Mouse (Mus musculus) testis, adult 2 months (tissue): ENCODE measurements around the gene Zfp36l1. TPM values are rescaled to one million over a fixed set of nuclear protein-coding genes. Genes with fewer than 3 reads are reported as not detected.

Experiments used
- H3K27ac ChIP-seq: fragments of 200-500 bp; 2 replicates; pipeline ENCODE4 v1.5.1; 2012; ENCODE audit warnings: low read depth, low read length; ENCODE audit not compliant: control insufficient read depth, insufficient read depth
- H3K27me3 ChIP-seq: fragments of 200-500 bp; 2 replicates; pipeline ENCODE4 v1.6.1; 2012; ENCODE audit warnings: mild to moderate bottlenecking, low read length, moderate library complexity; ENCODE audit not compliant: control insufficient read depth, insufficient read depth
- H3K36me3 ChIP-seq: fragments of 200-500 bp; 2 replicates; pipeline ENCODE4 v1.6.1; 2012; ENCODE audit warnings: mild to moderate bottlenecking, low read length; ENCODE audit not compliant: control insufficient read depth, insufficient read depth
- H3K4me1 ChIP-seq: fragments of 200-500 bp; 2 replicates; pipeline ENCODE4 v1.6.1; 2012; ENCODE audit warnings: low read length; ENCODE audit not compliant: control insufficient read depth, insufficient read depth
- H3K4me3 ChIP-seq: fragments of 200-500 bp; 2 replicates; pipeline ENCODE4 v1.5.1; 2012; ENCODE audit warnings: low read depth, mild to moderate bottlenecking, low read length, moderate library complexity, mixed read lengths; ENCODE audit not compliant: control insufficient read depth
- CTCF ChIP-seq: fragments of 200-500 bp; IDR thresholded peaks from 2 replicates; pipeline ENCODE4 v1.5.1; 2012; ENCODE audit warnings: low read depth, mild to moderate bottlenecking, inconsistent platforms, low read length, moderate library complexity; ENCODE audit not compliant: control insufficient read depth, insufficient read depth, insufficient replicate concordance
- POLR2A ChIP-seq: fragments of 200-500 bp; IDR thresholded peaks from 2 replicates; pipeline ENCODE4 v1.6.1; 2012; ENCODE audit warnings: low read depth, mild to moderate bottlenecking, inconsistent platforms, low read length, moderate library complexity; ENCODE audit not compliant: control insufficient read depth
- polyA plus RNA-seq: library from polyadenylated mRNA; depleted of rRNA; stranded (reverse); fragments of >200 nt; gene quantifications from 2 replicates; pipeline ENCODE4 v1.2.3, GENCODE M21; 2012

Gene Zfp36l1
- polyA plus RNA-seq, 1 experiment, result 28.4 TPM

GRCm38 (mm10) chr12:80084446-80085112 is 28.2 kb downstream of the Zfp36l1 start:
- no peak overlapping the region for H3K27ac ChIP-seq
- H3K27me3 ChIP-seq, result no peaks in the 10 kb centered on the region
- TF ChIP-seq POLR2A, result no peak
- no peak for TF ChIP-seq CTCF
- H3K4me3 ChIP-seq, result no peak overlapping the region
- no peaks in the 10 kb centered on the region; the same call in 1 of the 2 replicates for H3K4me1 ChIP-seq
- no peaks in the 10 kb centered on the region for H3K36me3 ChIP-seq

GRCm38 (mm10) chr12:80083937-80084336 is 28.9 kb downstream of the Zfp36l1 start:
- Histone ChIP-seq H3K27me3 (no peaks in the 10 kb centered on the region), H3K4me3 (no peak overlapping the region)
- TF ChIP-seq CTCF (no peak), POLR2A (no peak)

GRCm38 (mm10) chr12:80083133-80083821 is 29.5 kb downstream of the Zfp36l1 start:
- no peak overlapping the region for H3K27ac ChIP-seq
- H3K4me3 ChIP-seq, result no peak overlapping the region
- no peaks in the 10 kb centered on the region for H3K27me3 ChIP-seq
- no peaks in the 10 kb centered on the region; the same call in 1 of the 2 replicates for H3K4me1 ChIP-seq
- no peak for TF ChIP-seq POLR2A
- TF ChIP-seq CTCF, result no peak
- H3K36me3 ChIP-seq, result no peaks in the 10 kb centered on the region

More at GRCm38 (mm10) chr12:80083937-80084336, 28.9 kb downstream of the Zfp36l1 start:
- H3K36me3 ChIP-seq, result no peaks in the 10 kb centered on the region
- H3K4me1 ChIP-seq, result no peaks in the 10 kb centered on the region; the same call in 1 of the 2 replicates
- H3K27ac ChIP-seq, result no peak overlapping the region

- no peaks in the 10 kb centered on the region for H3K36me3 ChIP-seq
- no peaks in the 10 kb centered on the region for H3K27me3 ChIP-seq
- TF ChIP-seq CTCF (no peak), POLR2A (no peak)
- no peak overlapping the region for H3K4me3 ChIP-seq
- H3K27ac ChIP-seq, result no peak overlapping the region
- no peaks in the 10 kb centered on the region; the same call in 1 of the 2 replicates for H3K4me1 ChIP-seq
Measured at GRCm38 (mm10) chr12:80082730-80083129, 30.1 kb downstream of the Zfp36l1 start.

- H3K27me3 ChIP-seq, result no peaks in the 10 kb centered on the region
- H3K4me3 ChIP-seq, result no peak overlapping the region
- no peak overlapping the region for H3K27ac ChIP-seq
- TF ChIP-seq POLR2A, result no peak
- TF ChIP-seq CTCF, result no peak
- H3K4me1 ChIP-seq, result no peaks in the 10 kb centered on the region; the same call in 1 of the 2 replicates
- H3K36me3 ChIP-seq, result no peaks in the 10 kb centered on the region
Measured at GRCm38 (mm10) chr12:80081440-80081839, 31.4 kb downstream of the Zfp36l1 start.

- H3K36me3 ChIP-seq, result no peaks in the 10 kb centered on the region
- no peaks in the 10 kb centered on the region; the same call in 1 of the 2 replicates for H3K4me1 ChIP-seq
- H3K27me3 ChIP-seq, result no peaks in the 10 kb centered on the region
- TF ChIP-seq POLR2A (no peak), CTCF (no peak)
- no peak overlapping the region for H3K27ac ChIP-seq
- peak overlapping the region; percentile 4; the same call in 1 of the 2 replicates for H3K4me3 ChIP-seq
Measured at GRCm38 (mm10) chr12:80079937-80080336, 32.9 kb downstream of the Zfp36l1 start.

GRCm38 (mm10) chr12:80074331-80074730 is 38.5 kb downstream of the Zfp36l1 start:
- TF ChIP-seq POLR2A (no peak), CTCF (no peak)
- Histone ChIP-seq H3K27ac (no peak overlapping the region), H3K4me1 (no peaks in the 10 kb centered on the region), H3K36me3 (no peaks in the 10 kb centered on the region), H3K27me3 (no peaks in the 10 kb centered on the region), H3K4me3 (no peak overlapping the region)
